Mouse (Mus musculus): ENCODE measurements at regions not wholly inside any gene's neighbourhood (a gene's known extent, or its start where the extent isn't known, plus 50 kb on each side); places are given as distances from the start of the nearest gene placed in this dataset.

- TF ChIP-seq E2F4 (IDR thresholded peaks at IDR 0.05; ENCODE audit: insufficient read depth): no peak
- TF ChIP-seq USF1 (IDR thresholded peaks at IDR 0.05; ENCODE audit: low read depth): no peak
- no peak for TF ChIP-seq POLR2A (IDR thresholded peaks at IDR 0.05; ENCODE audit: insufficient read length, low read depth)
- no peak for TF ChIP-seq TCF12 (IDR thresholded peaks at IDR 0.05; ENCODE audit: insufficient read depth, poor library complexity, severe bottlenecking)
- no peak for TF ChIP-seq TCF3 (IDR thresholded peaks at IDR 0.05; ENCODE audit: insufficient read length, low read depth)
- TF ChIP-seq MAX (IDR thresholded peaks at IDR 0.05; ENCODE audit: low read depth): no peak
- no peak for TF ChIP-seq MYOD1 (IDR thresholded peaks at IDR 0.05; ENCODE audit: control insufficient read depth in 1 of 3, insufficient read length in 2 of 3, low read depth in 2 of 3)
- no peak for TF ChIP-seq CEBPB (IDR thresholded peaks at IDR 0.05; ENCODE audit: insufficient read depth, poor library complexity, severe bottlenecking)
- TF ChIP-seq MYOG (IDR thresholded peaks at IDR 0.05; ENCODE audit: control insufficient read depth in 1 of 3, insufficient read depth in 1 of 3, insufficient read length in 2 of 3, low read depth in 2 of 3): no peak
Measured at GRCm38 (mm10) chr15:72201791-72202190, 1632.6 kb upstream of the Gm6569 start.

Data from myocyte (in vitro differentiated cells).